Mouse (Mus musculus) midbrain, embryonic 10.5 days (tissue): ENCODE data around the gene Zfp706. TPM values are rescaled to one million over a fixed set of nuclear protein-coding genes. Genes with fewer than 3 reads are reported as not detected.
"Not testable (repeated sequence)": the region's sequence is repeated elsewhere in the genome, so short reads cannot be mapped to it uniquely, and the experiment has no call there.

Source experiments
- DNase-seq: peaks from one replicate; pipeline ENCODE4 v3.0.0-alpha.2; 2017; ENCODE audit warnings: low spot score
- H3K27ac ChIP-seq: fragments of 300-500 bp; sonication (generic); replicated peaks from 2 replicates; pipeline ENCODE4 v1.5.1; 2016; ENCODE audit warnings: mild to moderate bottlenecking
- H3K27me3 ChIP-seq: fragments of 300-500 bp; sonication (generic); 2 replicates; pipeline ENCODE4 v1.6.1; 2016; ENCODE audit warnings: low read depth, mild to moderate bottlenecking; ENCODE audit not compliant: poor library complexity, severe bottlenecking
- H3K36me3 ChIP-seq: fragments of 300-500 bp; sonication (generic); 2 replicates; pipeline ENCODE4 v1.6.1; 2016; ENCODE audit warnings: mild to moderate bottlenecking, moderate library complexity
- H3K4me1 ChIP-seq: fragments of 300-500 bp; sonication (generic); 2 replicates; pipeline ENCODE4 v1.6.1; 2016
- H3K4me3 ChIP-seq: fragments of 300-500 bp; sonication (generic); 2 replicates; pipeline ENCODE4 v1.5.1; 2016; ENCODE audit warnings: mild to moderate bottlenecking, moderate library complexity
- H3K9me3 ChIP-seq: fragments of 300-500 bp; sonication (generic); replicated peaks from 2 replicates; pipeline ENCODE4 v1.6.1; 2016; ENCODE audit warnings: mild to moderate bottlenecking
- WGBS: fragments of 180-500 bp; shearing (Covaris S2); methylation state at CpG from one replicate; pipeline ENCODE4 v1.1.7; 2016; 5-methylcytosine and 5-hydroxymethylcytosine counted together
- polyA plus RNA-seq: library from polyadenylated mRNA; unstranded; fragments of >200 nt; fragmentation: Nextera tagmentation; extraction: Ambion mirVana; gene quantifications from 2 replicates; pipeline ENCODE4 v1.2.1, GENCODE M21; 2016

Zfp706 gene
- polyA plus RNA-seq, 1 experiment from 2014 or later = 502 TPM

DNA sequence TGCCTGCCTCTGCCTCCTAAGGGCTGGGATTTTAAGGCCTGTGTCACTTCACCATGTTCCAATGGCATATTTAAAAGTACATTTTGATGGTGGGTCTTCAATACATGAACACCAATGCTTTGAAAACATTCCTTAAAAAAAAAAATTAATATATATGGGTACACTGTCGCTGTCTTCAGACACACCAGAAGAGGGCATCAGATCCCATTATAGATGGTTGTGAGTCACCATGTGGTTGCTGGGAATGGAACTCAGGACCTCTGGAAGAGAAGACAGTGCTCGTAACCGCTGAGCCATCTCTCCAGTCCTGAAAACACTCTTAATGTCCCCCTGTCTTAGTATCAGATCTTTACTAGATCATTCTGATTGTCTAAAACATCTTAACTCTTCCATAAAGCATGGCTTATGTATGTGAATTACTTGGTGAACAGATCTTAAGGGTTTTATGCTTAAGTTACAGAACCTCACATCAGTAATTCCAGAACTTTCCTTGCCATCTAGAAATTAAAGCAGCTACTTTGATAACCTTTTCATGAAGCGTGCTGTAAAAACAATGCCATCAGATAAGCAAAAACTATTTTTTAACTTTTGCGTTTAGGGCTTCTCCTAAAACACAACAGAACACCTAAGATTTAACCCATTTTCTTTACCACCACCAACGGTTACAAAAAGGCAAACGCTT is 1.6 kb downstream of the Zfp706 start:
- peaks cover 42% of the 10 kb centered on the region for H3K36me3 ChIP-seq
- DNase-seq = no peak

GRCm38 (mm10) chr15:37004858-37005257 is 2.7 kb downstream of the Zfp706 start:
- DNase-seq = no peak
- Histone ChIP-seq H3K27ac (no peak overlapping the region), H3K27me3 (no peaks in the 10 kb centered on the region), H3K9me3 (no peaks in the 10 kb centered on the region), H3K4me3 (no peak overlapping the region), H3K4me1 (peaks cover 33% of the 10 kb centered on the region), H3K36me3 (peaks cover 53% of the 10 kb centered on the region)
- 88% methylated on average over 5 of the region's 5 CpGs for WGBS

More for the DNA sequence above, 1.6 kb downstream of the Zfp706 start:
- Histone ChIP-seq H3K27ac (peak overlapping the region; percentile 99), H3K4me1 (peaks cover 33% of the 10 kb centered on the region), H3K4me3 (peak overlapping the region; percentile 88), H3K9me3 (no peaks in the 10 kb centered on the region), H3K27me3 (no peaks in the 10 kb centered on the region)
- 42% methylated on average over 7 of the region's 7 CpGs for WGBS

- Histone ChIP-seq H3K27me3 (no peaks in the 10 kb centered on the region), H3K4me1 (peaks cover 16% of the 10 kb centered on the region), H3K9me3 (peaks cover 9% of the 10 kb centered on the region), H3K4me3 (no peak overlapping the region), H3K27ac (no peak overlapping the region), H3K36me3 (peaks cover 79% of the 10 kb centered on the region)
- no peak for DNase-seq
- WGBS = 94% methylated on average over 7 of the region's 7 CpGs
Observed at GRCm38 (mm10) chr15:37002276-37002675, 5.3 kb downstream of the Zfp706 start.

GRCm38 (mm10) chr15:36999602-37000001 is 8.0 kb downstream of the Zfp706 start:
- H3K4me1 ChIP-seq, H3K27ac ChIP-seq, H3K27me3 ChIP-seq, DNase-seq, H3K4me3 ChIP-seq: not testable (repeated sequence)
- peaks cover 81% of the 10 kb centered on the region for H3K36me3 ChIP-seq
- 95% methylated on average over 7 of the region's 7 CpGs for WGBS
- peaks cover 11% of the 10 kb centered on the region for H3K9me3 ChIP-seq

DNA sequence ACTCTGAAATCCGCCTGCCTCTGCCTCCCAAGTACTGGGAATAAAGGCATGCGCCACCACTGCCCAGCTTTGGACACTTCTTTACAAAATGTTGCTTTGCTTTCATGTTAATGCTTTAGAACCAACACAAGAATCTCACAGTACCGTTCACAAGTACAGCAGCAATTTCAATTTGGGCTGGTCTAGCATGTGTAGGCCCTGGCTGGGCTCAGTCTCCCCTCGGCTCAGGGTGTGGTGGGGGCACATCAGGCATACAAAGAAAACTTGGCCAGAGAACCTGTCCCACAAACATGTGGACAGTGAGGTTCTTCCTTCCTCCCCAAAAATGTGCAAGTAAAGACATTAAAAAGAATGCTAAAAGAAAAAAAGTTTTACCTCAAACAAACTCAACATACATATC is 12.4 kb downstream of the Zfp706 start:
- no peak for DNase-seq
- WGBS = 96% methylated on average over 4 of the region's 4 CpGs
- Histone ChIP-seq H3K4me3 (no peak overlapping the region), H3K9me3 (peaks cover 11% of the 10 kb centered on the region), H3K27me3 (no peaks in the 10 kb centered on the region), H3K27ac (no peak overlapping the region), H3K4me1 (peaks cover 19% of the 10 kb centered on the region), H3K36me3 (peaks cover 44% of the 10 kb centered on the region)

- H3K27me3 ChIP-seq = no peaks in the 10 kb centered on the region
Observed at GRCm38 (mm10) chr15:36994665-36995064, 12.9 kb downstream of the Zfp706 start.

DNA sequence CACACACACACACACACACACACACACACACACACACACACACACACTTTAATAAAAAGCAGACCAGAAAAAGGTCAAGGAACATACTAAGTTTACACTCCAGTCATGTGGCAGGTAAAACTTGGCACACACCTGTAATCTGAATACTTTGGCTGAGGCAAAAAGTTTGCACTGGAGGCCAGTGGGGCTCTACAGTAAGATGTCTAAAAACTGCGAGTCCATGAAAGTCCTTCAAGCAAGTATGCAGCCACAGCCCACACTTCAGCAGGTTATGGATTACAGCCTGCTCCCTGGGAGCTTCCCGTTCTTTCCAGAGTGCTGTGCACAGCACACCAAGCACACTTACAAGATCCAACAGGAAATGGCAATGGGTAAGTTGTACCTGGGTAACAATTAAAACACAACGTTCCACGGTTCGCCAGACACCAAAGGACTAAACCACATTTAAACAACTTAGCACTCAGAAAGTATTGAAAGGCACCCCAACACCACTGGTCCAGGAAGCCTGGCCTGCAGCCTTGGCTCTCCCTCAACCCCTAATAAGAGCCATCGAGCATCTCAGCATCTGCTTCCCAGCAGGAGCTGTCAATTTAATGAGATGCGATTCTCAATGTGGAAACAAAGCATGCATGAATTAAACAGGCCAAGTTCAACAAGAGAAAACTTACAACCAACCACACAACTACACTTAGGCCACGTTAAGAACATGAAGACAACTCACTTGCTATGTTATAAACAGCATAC is 14.0 kb downstream of the Zfp706 start:
- Histone ChIP-seq H3K9me3 (peaks cover 11% of the 10 kb centered on the region), H3K36me3 (peaks cover 29% of the 10 kb centered on the region), H3K4me1 (peaks cover 28% of the 10 kb centered on the region), H3K27me3 (no peaks in the 10 kb centered on the region), H3K4me3 (no peak overlapping the region), H3K27ac (peak overlapping the region; percentile 34; the same call in 1 of the 2 replicates)
- WGBS = 77% methylated on average over 8 of the region's 8 CpGs
- DNase-seq = no peak

More at GRCm38 (mm10) chr15:36994665-36995064, 12.9 kb downstream of the Zfp706 start:
- no peak overlapping the region for H3K4me3 ChIP-seq
- H3K27ac ChIP-seq = no peak overlapping the region
- peaks cover 39% of the 10 kb centered on the region for H3K36me3 ChIP-seq
- peaks cover 24% of the 10 kb centered on the region for H3K4me1 ChIP-seq
- no peak for DNase-seq
- H3K9me3 ChIP-seq = peaks cover 11% of the 10 kb centered on the region
- WGBS = 93% methylated on average over 1 of the region's 1 CpGs

DNA sequence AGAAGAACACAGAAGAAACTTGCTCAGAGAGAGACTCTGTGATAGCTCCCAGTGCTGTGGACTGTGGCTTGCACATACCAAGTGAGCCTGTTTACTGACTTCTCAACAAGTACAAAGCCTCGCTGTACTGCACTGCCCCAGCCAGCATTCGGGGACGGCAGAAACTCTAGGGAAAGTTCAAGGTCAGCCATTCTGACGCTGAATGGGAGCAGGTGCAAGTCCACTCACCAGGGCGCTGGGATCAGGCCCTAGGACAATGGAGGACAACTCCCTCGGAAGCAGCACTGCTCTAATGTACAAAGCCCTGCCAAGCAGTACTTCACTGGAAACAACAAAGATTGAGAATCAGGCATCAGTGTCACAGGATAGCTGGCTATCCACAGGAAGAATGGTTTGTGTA is 16.2 kb downstream of the Zfp706 start:
- peaks cover 34% of the 10 kb centered on the region for H3K4me1 ChIP-seq
- peak overlapping the region; percentile 66 for H3K27ac ChIP-seq
- peaks cover 11% of the 10 kb centered on the region for H3K36me3 ChIP-seq
- no peaks in the 10 kb centered on the region for H3K27me3 ChIP-seq
- no peak overlapping the region for H3K4me3 ChIP-seq
- 51% methylated on average over 6 of the region's 6 CpGs for WGBS
- H3K9me3 ChIP-seq = no peaks in the 10 kb centered on the region
- peak; percentile 29 for DNase-seq

GRCm38 (mm10) chr15:36989922-36990321 is 17.7 kb downstream of the Zfp706 start:
- 91% methylated on average over 11 of the region's 11 CpGs for WGBS
- Histone ChIP-seq H3K4me1 (peaks cover 34% of the 10 kb centered on the region), H3K27me3 (no peaks in the 10 kb centered on the region), H3K4me3 (no peak overlapping the region), H3K9me3 (no peaks in the 10 kb centered on the region), H3K36me3 (peaks cover 7% of the 10 kb centered on the region; the same call in 1 of the 2 replicates), H3K27ac (no peak overlapping the region)
- DNase-seq = no peak

DNA sequence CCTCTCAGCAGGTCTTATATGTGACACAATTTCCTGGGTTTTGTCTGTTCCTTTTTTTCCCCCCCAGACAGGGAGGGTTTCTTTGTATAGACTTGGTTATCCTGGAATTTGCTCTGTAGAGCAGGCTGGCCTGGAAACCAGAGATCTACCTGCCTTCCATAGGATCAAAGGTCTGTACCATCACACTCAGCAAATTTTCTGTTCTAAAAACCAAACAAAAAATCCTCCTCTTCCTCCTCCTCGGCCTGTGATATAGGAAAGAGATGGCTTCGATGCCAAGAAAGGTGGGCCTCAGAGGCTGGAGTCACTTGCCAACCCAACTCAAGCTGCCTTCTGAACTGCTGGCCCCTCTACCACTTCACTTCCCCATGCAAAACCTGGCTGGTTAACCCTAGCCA is 18.9 kb downstream of the Zfp706 start:
- WGBS = 90% methylated on average over 2 of the region's 2 CpGs
- Histone ChIP-seq H3K9me3 (no peaks in the 10 kb centered on the region), H3K4me3 (no peak overlapping the region), H3K36me3 (peaks cover 7% of the 10 kb centered on the region; the same call in 1 of the 2 replicates), H3K27me3 (no peaks in the 10 kb centered on the region), H3K4me1 (peaks cover 32% of the 10 kb centered on the region), H3K27ac (no peak overlapping the region)
- no peak for DNase-seq

- Histone ChIP-seq H3K27ac (no peak overlapping the region), H3K36me3 (peaks cover 7% of the 10 kb centered on the region; the same call in 1 of the 2 replicates), H3K4me3 (no peak overlapping the region), H3K9me3 (no peaks in the 10 kb centered on the region), H3K4me1 (peaks cover 33% of the 10 kb centered on the region), H3K27me3 (no peaks in the 10 kb centered on the region)
- no peak for DNase-seq
- WGBS = 88% methylated on average over 13 of the region's 13 CpGs
Observed at GRCm38 (mm10) chr15:36987976-36988717, 19.4 kb downstream of the Zfp706 start.

- H3K4me1 ChIP-seq = peaks cover 33% of the 10 kb centered on the region
- no peak overlapping the region for H3K27ac ChIP-seq
- no peaks in the 10 kb centered on the region for H3K36me3 ChIP-seq
- no peak for DNase-seq
- 78% methylated on average over 6 of the region's 6 CpGs for WGBS
- no peak overlapping the region for H3K4me3 ChIP-seq
- H3K27me3 ChIP-seq = no peaks in the 10 kb centered on the region
- H3K9me3 ChIP-seq = no peaks in the 10 kb centered on the region
Observed at GRCm38 (mm10) chr15:36987211-36987877, 20.2 kb downstream of the Zfp706 start.
